Mouse (Mus musculus): ENCODE measurements around the gene Gm21905. TPM values are rescaled to one million over a fixed set of nuclear protein-coding genes. Genes with fewer than 3 reads are reported as not detected.

Gene Gm21905
- not detected in 2 replicates for polyA plus RNA-seq (2015; fragmentation: Nextera tagmentation; extraction: Ambion mirVana)

GRCm38 (mm10) chr5:67946321-67946720, at the start of gene Gm21905:
TSS of gene Gm21905 (minus strand) at chr5:67946421.
- no peaks in the 10 kb centered on the region for H3K36me3 ChIP-seq
- H3K27me3 ChIP-seq, result no peaks in the 10 kb centered on the region
- no peaks in the 10 kb centered on the region for H3K4me1 ChIP-seq
- no peak within 1 kb of the TSS for H3K9ac ChIP-seq
- ATAC-seq (replicated peaks; ENCODE audit: low FRiP score), result no peak
- 82% methylated on average over 5 of the region's 5 CpGs for WGBS
- no peak within 1 kb of the TSS for H3K4me2 ChIP-seq
- no peak within 1 kb of the TSS for H3K27ac ChIP-seq
- H3K9me3 ChIP-seq (replicated peaks), result no peaks in the 10 kb centered on the region
- no peak within 1 kb of the TSS for H3K4me3 ChIP-seq (replicated peaks)

GRCm38 (mm10) chr5:67990426-67990825, 44.2 kb upstream of the Gm21905 start:
- no peaks in the 10 kb centered on the region for H3K36me3 ChIP-seq
- no peak for ATAC-seq (replicated peaks; ENCODE audit: low FRiP score)
- H3K4me1 ChIP-seq, result no peaks in the 10 kb centered on the region
- no peak overlapping the region for H3K4me3 ChIP-seq (replicated peaks)
- H3K9me3 ChIP-seq (replicated peaks), result no peaks in the 10 kb centered on the region
- no peak overlapping the region for H3K4me2 ChIP-seq
- H3K27me3 ChIP-seq, result no peaks in the 10 kb centered on the region
- no peak overlapping the region for H3K9ac ChIP-seq
- no peak overlapping the region for H3K27ac ChIP-seq

GRCm38 (mm10) chr5:67981946-67982526, 35.8 kb upstream of the Gm21905 start:
- ATAC-seq (replicated peaks; ENCODE audit: low FRiP score), result no peak
- no peaks in the 10 kb centered on the region for H3K9me3 ChIP-seq (replicated peaks)
- no peak overlapping the region for H3K9ac ChIP-seq
- H3K27me3 ChIP-seq, result no peaks in the 10 kb centered on the region
- H3K36me3 ChIP-seq, result no peaks in the 10 kb centered on the region
- no peak overlapping the region for H3K4me2 ChIP-seq
- no peaks in the 10 kb centered on the region for H3K4me1 ChIP-seq
- no peak overlapping the region for H3K27ac ChIP-seq
- H3K4me3 ChIP-seq (replicated peaks), result no peak overlapping the region
- 64% methylated on average over 3 of the region's 3 CpGs for WGBS

GRCm38 (mm10) chr5:67969536-67969935, 23.3 kb upstream of the Gm21905 start:
- Histone ChIP-seq H3K9ac (no peak overlapping the region), H3K4me3 (replicated peaks) (no peak overlapping the region), H3K9me3 (replicated peaks) (no peaks in the 10 kb centered on the region), H3K27ac (no peak overlapping the region), H3K36me3 (no peaks in the 10 kb centered on the region), H3K4me2 (no peak overlapping the region), H3K27me3 (no peaks in the 10 kb centered on the region), H3K4me1 (no peaks in the 10 kb centered on the region)
- 80% methylated on average over 7 of the region's 7 CpGs for WGBS
- no peak for ATAC-seq (replicated peaks; ENCODE audit: low FRiP score)

- Histone ChIP-seq H3K27me3 (no peaks in the 10 kb centered on the region), H3K9me3 (replicated peaks) (no peaks in the 10 kb centered on the region), H3K36me3 (no peaks in the 10 kb centered on the region), H3K4me3 (replicated peaks) (no peak overlapping the region), H3K4me2 (no peak overlapping the region), H3K27ac (no peak overlapping the region), H3K4me1 (no peaks in the 10 kb centered on the region), H3K9ac (no peak overlapping the region)
- no peak for ATAC-seq (replicated peaks; ENCODE audit: low FRiP score)
- WGBS, result 75% methylated on average over 7 of the region's 7 CpGs
Measured at GRCm38 (mm10) chr5:67961708-67962629, 15.7 kb upstream of the Gm21905 start.

GRCm38 (mm10) chr5:67955486-67955885, 9.3 kb upstream of the Gm21905 start:
- no peaks in the 10 kb centered on the region for H3K36me3 ChIP-seq
- H3K4me2 ChIP-seq, result no peak overlapping the region
- H3K27me3 ChIP-seq, result no peaks in the 10 kb centered on the region
- no peaks in the 10 kb centered on the region for H3K4me1 ChIP-seq
- H3K4me3 ChIP-seq (replicated peaks), result no peak overlapping the region
- no peak for ATAC-seq (replicated peaks; ENCODE audit: low FRiP score)
- 82% methylated on average over 7 of the region's 7 CpGs for WGBS
- H3K9ac ChIP-seq, result no peak overlapping the region
- H3K27ac ChIP-seq, result no peak overlapping the region
- no peaks in the 10 kb centered on the region for H3K9me3 ChIP-seq (replicated peaks)

GRCm38 (mm10) chr5:67954097-67954496, 7.9 kb upstream of the Gm21905 start:
- Histone ChIP-seq H3K9me3 (replicated peaks) (no peaks in the 10 kb centered on the region), H3K4me2 (no peak overlapping the region), H3K27ac (no peak overlapping the region), H3K27me3 (no peaks in the 10 kb centered on the region), H3K36me3 (no peaks in the 10 kb centered on the region), H3K9ac (no peak overlapping the region), H3K4me3 (replicated peaks) (no peak overlapping the region), H3K4me1 (no peaks in the 10 kb centered on the region)
- WGBS, result 62% methylated on average over 4 of the region's 4 CpGs
- no peak for ATAC-seq (replicated peaks; ENCODE audit: low FRiP score)

GRCm38 (mm10) chr5:67948074-67948473, 1.9 kb upstream of the Gm21905 start:
- no peak overlapping the region for H3K4me2 ChIP-seq
- H3K4me1 ChIP-seq, result no peaks in the 10 kb centered on the region
- 88% methylated on average over 5 of the region's 5 CpGs for WGBS
- no peaks in the 10 kb centered on the region for H3K9me3 ChIP-seq (replicated peaks)
- no peaks in the 10 kb centered on the region for H3K36me3 ChIP-seq
- H3K27ac ChIP-seq, result no peak overlapping the region
- no peak overlapping the region for H3K9ac ChIP-seq
- no peak overlapping the region for H3K4me3 ChIP-seq (replicated peaks)
- ATAC-seq (replicated peaks; ENCODE audit: low FRiP score), result no peak
- H3K27me3 ChIP-seq, result no peaks in the 10 kb centered on the region

GRCm38 (mm10) chr5:67947006-67947405, 785 bp upstream of the Gm21905 start:
- H3K36me3 ChIP-seq, result no peaks in the 10 kb centered on the region
- no peaks in the 10 kb centered on the region for H3K4me1 ChIP-seq
- H3K4me3 ChIP-seq (replicated peaks), result no peak overlapping the region
- H3K9ac ChIP-seq, result no peak overlapping the region
- no peak overlapping the region for H3K27ac ChIP-seq
- 0 out of 2 replicates have a peak, but pooled peaks have one; percentile 56 for ATAC-seq (replicated peaks; ENCODE audit: low FRiP score)
- no peak overlapping the region for H3K4me2 ChIP-seq
- H3K9me3 ChIP-seq (replicated peaks), result no peaks in the 10 kb centered on the region
- no peaks in the 10 kb centered on the region for H3K27me3 ChIP-seq

- Histone ChIP-seq H3K9me3 (replicated peaks) (no peaks in the 10 kb centered on the region), H3K27ac (no peak overlapping the region), H3K36me3 (no peaks in the 10 kb centered on the region), H3K4me2 (no peak overlapping the region), H3K27me3 (no peaks in the 10 kb centered on the region), H3K4me3 (replicated peaks) (no peak overlapping the region), H3K9ac (no peak overlapping the region), H3K4me1 (no peaks in the 10 kb centered on the region)
- 80% methylated on average over 1 of the region's 1 CpGs for WGBS
- ATAC-seq (replicated peaks; ENCODE audit: low FRiP score), result no peak
Measured at GRCm38 (mm10) chr5:67944074-67944785, 2.0 kb downstream of the Gm21905 start.

GRCm38 (mm10) chr5:67943199-67943598, 3.0 kb downstream of the Gm21905 start:
- 47% methylated on average over 2 of the region's 2 CpGs for WGBS
- no peak for ATAC-seq (replicated peaks; ENCODE audit: low FRiP score)
- no peak overlapping the region for H3K9ac ChIP-seq

GRCm38 (mm10) chr5:67941369-67941768, 4.9 kb downstream of the Gm21905 start, which contains the start of gene Gm5108:
TSS of gene Gm5108 (plus strand) at chr5:67941669.
- H3K4me2 ChIP-seq, result no peak within 1 kb of the TSS
- no peaks in the 10 kb centered on the region for H3K9me3 ChIP-seq (replicated peaks)
- no peaks in the 10 kb centered on the region for H3K36me3 ChIP-seq
- no peak within 1 kb of the TSS for H3K27ac ChIP-seq
- no peak within 1 kb of the TSS for H3K9ac ChIP-seq
- no peaks in the 10 kb centered on the region for H3K27me3 ChIP-seq
- H3K4me1 ChIP-seq, result no peaks in the 10 kb centered on the region
- 75% methylated on average over 2 of the region's 2 CpGs for WGBS
- H3K4me3 ChIP-seq (replicated peaks), result no peak within 1 kb of the TSS
- no peak for ATAC-seq (replicated peaks; ENCODE audit: low FRiP score)

More at GRCm38 (mm10) chr5:67943199-67943598, 3.0 kb downstream of the Gm21905 start:
- no peaks in the 10 kb centered on the region for H3K27me3 ChIP-seq
- no peaks in the 10 kb centered on the region for H3K36me3 ChIP-seq
- no peaks in the 10 kb centered on the region for H3K9me3 ChIP-seq (replicated peaks)
- H3K4me3 ChIP-seq (replicated peaks), result no peak overlapping the region
- H3K4me2 ChIP-seq, result no peak overlapping the region
- no peak overlapping the region for H3K27ac ChIP-seq
- no peaks in the 10 kb centered on the region for H3K4me1 ChIP-seq
